In the genomic region with DNA sequence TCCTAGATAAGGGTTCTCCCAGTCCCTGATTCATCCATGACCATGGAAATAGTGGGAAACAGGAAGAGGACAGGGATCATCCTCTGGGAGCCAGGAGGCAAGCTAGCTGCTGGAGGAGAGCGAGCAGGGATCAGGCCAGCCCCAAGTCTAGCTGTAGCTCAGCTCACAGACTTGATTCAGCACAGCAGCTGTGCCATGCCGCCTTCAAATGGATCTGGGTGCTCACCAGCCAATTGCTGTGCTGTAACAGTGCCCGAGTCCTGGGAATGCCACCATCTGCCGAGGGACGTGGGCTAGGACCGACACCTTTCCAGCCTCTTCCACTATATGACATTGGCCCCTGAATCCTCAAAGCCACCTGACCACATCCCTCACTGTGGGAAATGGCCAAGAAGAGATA, we compare ENCODE assay signal across 20 mouse cellular contexts. TPM values are rescaled to one million over a fixed set of nuclear protein-coding genes. Genes with fewer than 3 reads are reported as not detected.
DNase-seq lines count a peak whose midpoint lies in the region; ATAC-seq lines count a peak whose summit lies in the region.
"Had no signal": no experiment of that assay in that cellular context is flagged by ENCODE, and none has a peak within 500 bp of the region (broad histone marks: within the 10 kb centered on the region; RNA-seq: fewer than 3 reads in every experiment).

No protein-coding gene starts in this region.

- H3K9ac ChIP-seq in liver, embryonic 11.5 days (ENCODE audit: low read depth, low read length), result no peak overlapping the region
- H3K9ac ChIP-seq: liver, embryonic 13.5 days; stomach, embryonic 15.5 days had no signal

- H3K9me3 ChIP-seq in liver, embryonic 11.5 days (ENCODE audit: control insufficient read depth, low read length), result no peaks in the 10 kb centered on the region
- H3K9me3 ChIP-seq: liver, embryonic 13.5 days; stomach, embryonic 15.5 days had no signal

- 82% methylated on average over 6 of the region's 6 CpGs for WGBS in liver, embryonic 11.5 days

- peak; percentile 40 to 57 for DNase-seq in frontal cortex, adult 2 months (ENCODE audit: extremely low spot score in 1 of 2, low spot score in 1 of 2)
- DNase-seq in frontal cortex, postnatal 10 days (ENCODE audit: low spot score in 2 of 2), result no peak
- DNase-seq in layer of hippocampus, adult 18-20 months (ENCODE audit: low spot score in 2 of 2), result peak; percentile 32 to 68
- no peak for DNase-seq in layer of hippocampus, adult 9-10 months (ENCODE audit: low spot score)
- peak; percentile 77 for DNase-seq in brain, adult 2 months (ENCODE audit: low read depth, low spot score)
- no peak for DNase-seq in liver, embryonic 11.5 days (ENCODE audit: low spot score)
- DNase-seq: adrenal gland, postnatal 14 days; cerebellum, adult 11 months; kidney, postnatal 14 days; liver, embryonic 13.5 days; lung, postnatal 14 days; thymus, postnatal 14 days had no signal

- no peaks in the 10 kb centered on the region for H3K27me3 ChIP-seq in liver, embryonic 11.5 days (replicated peaks; ENCODE audit: control insufficient read depth, insufficient read depth, low read length)
- H3K27me3 ChIP-seq: liver, embryonic 13.5 days; stomach, embryonic 15.5 days had no signal

- H3K4me3 ChIP-seq in brown adipose tissue, adult 24 weeks (ENCODE audit: insufficient read depth, low read depth, low read length), result no peak overlapping the region
- no peak overlapping the region for H3K4me3 ChIP-seq in liver, embryonic 11.5 days (ENCODE audit: low read depth, low read length)
- H3K4me3 ChIP-seq: liver, embryonic 13.5 days; stomach, embryonic 15.5 days had no signal

- no peaks in the 10 kb centered on the region for H3K36me3 ChIP-seq in liver, embryonic 11.5 days (ENCODE audit: control insufficient read depth, insufficient read depth, low read length)
- H3K36me3 ChIP-seq: liver, embryonic 13.5 days; stomach, embryonic 15.5 days had no signal

- H3K4me1 ChIP-seq in brown adipose tissue, adult 24 weeks (ENCODE audit: control insufficient read depth, insufficient read depth, insufficient read length, low read length), result peaks cover 49% of the 10 kb centered on the region
- peaks cover 15% of the 10 kb centered on the region for H3K4me1 ChIP-seq in liver, embryonic 11.5 days (replicated peaks; ENCODE audit: control insufficient read depth, insufficient read depth, low read length)

- H3K4me2 ChIP-seq in liver, embryonic 11.5 days, result no peak overlapping the region
- H3K4me2 ChIP-seq: liver, embryonic 13.5 days; stomach, embryonic 15.5 days had no signal

- H3K27ac ChIP-seq in brown adipose tissue, adult 24 weeks (replicated peaks; ENCODE audit: low read depth, low read length), result peak overlapping the region; percentile 92
- no peak overlapping the region for H3K27ac ChIP-seq in liver, embryonic 11.5 days (ENCODE audit: low read depth, low read length)
- H3K27ac ChIP-seq: liver, embryonic 13.5 days had no signal

- ATAC-seq in liver, embryonic 11.5 days (replicated peaks; ENCODE audit: low FRiP score), result no peak
- ATAC-seq: CD4-positive, CD25-positive, alpha-beta regulatory T cell, adult 4 months had no signal

RNA-seq across cellular contexts. Expression of a gene that starts 25.1 kb away (rescaled TPM):
- 17.8 and 18.7 TPM in 2 replicates for polyA plus RNA-seq in frontal cortex, adult 2 months (2012; rRNA removed)
- total RNA-seq in layer of hippocampus, adult 18-20 months (2021), result 10 to 100 TPM; 59.4 to 67.8 TPM
- polyA plus RNA-seq in brown adipose tissue, adult 24 weeks (2012; ENCODE audit: insufficient read depth, insufficient read length, missing spikeins), result 3.5 and 5.5 TPM in 2 replicates
- 1.8 and 2.2 TPM in 2 replicates for polyA plus RNA-seq in liver, embryonic 11.5 days (2014; fragmentation: Nextera tagmentation; extraction: Ambion mirVana)

RNA-seq across cellular contexts. Expression of a gene that starts 30.8 kb away (rescaled TPM):
- polyA plus RNA-seq in frontal cortex, adult 2 months (2012; rRNA removed), result 0.04 TPM in 1 of 2 replicates, not detected in the other
- total RNA-seq in layer of hippocampus, adult 18-20 months (2021), result not detected
- polyA plus RNA-seq in brown adipose tissue, adult 24 weeks (2012; ENCODE audit: insufficient read depth, insufficient read length, missing spikeins), result not detected in 2 replicates
- 0.09 TPM in 1 of 2 replicates, not detected in the other for polyA plus RNA-seq in liver, embryonic 11.5 days (2014; fragmentation: Nextera tagmentation; extraction: Ambion mirVana)
- total RNA-seq: adrenal gland, postnatal 14 days; hematopoietic stem cell, adult 5-6 weeks; left cerebral cortex, postnatal 25 days had no signal
- polyA plus RNA-seq: CD4-positive, CD25-positive, alpha-beta regulatory T cell, adult 4 months; gonadal fat pad, adult 2 months; intestine, embryonic 14.5 days; liver, embryonic 13.5 days; small intestine, adult 2 months had no signal

Comparison
In these comparisons a context has a peak if more than half of its experiments do, and no peak if none do; other contexts are left out.
1. DNase-seq: peak in frontal cortex, adult 2 months (2 of 2), layer of hippocampus, adult 18-20 months (2 of 2) and brain, adult 2 months (single experiment); none in frontal cortex, postnatal 10 days (0 of 2), layer of hippocampus, adult 9-10 months (single experiment) and liver, embryonic 11.5 days (single experiment).